Mouse (Mus musculus): ENCODE data around the gene Atf6b. TPM values are rescaled to one million over a fixed set of nuclear protein-coding genes. Genes with fewer than 3 reads are reported as not detected.

Gene Atf6b
- total RNA-seq, 2 experiments from 2014 or later: 20.1 to 22.5 TPM

- no peak for DNase-seq (ENCODE audit: low spot score in 2 of 2)
Observed at GRCm38 (mm10) chr17:34645256-34645829, 1.6 kb upstream of the Atf6b start.

- peak in 1 of 2 experiments; percentile 21 for DNase-seq (ENCODE audit: low spot score in 2 of 2)
Observed at GRCm38 (mm10) chr17:34645831-34646511, 975 bp upstream of the Atf6b start.

GRCm38 (mm10) chr17:34648141-34648890 is 1.4 kb downstream of the Atf6b start:
- no peak for DNase-seq (ENCODE audit: low spot score in 2 of 2)

- DNase-seq (ENCODE audit: low spot score in 2 of 2): no peak
Observed at GRCm38 (mm10) chr17:34649106-34649864, 2.3 kb downstream of the Atf6b start.

GRCm38 (mm10) chr17:34650781-34651180 is 3.8 kb downstream of the Atf6b start:
- DNase-seq (ENCODE audit: low spot score in 2 of 2): no peak

GRCm38 (mm10) chr17:34651507-34652221 is 4.7 kb downstream of the Atf6b start:
- DNase-seq (ENCODE audit: low spot score in 2 of 2): peak in 1 of 2 experiments; percentile 52

GRCm38 (mm10) chr17:34652546-34652945 is 5.6 kb downstream of the Atf6b start:
- DNase-seq (ENCODE audit: low spot score in 2 of 2): no peak

- no peak for DNase-seq (ENCODE audit: low spot score in 2 of 2)
Observed at GRCm38 (mm10) chr17:34652985-34653384, 6.0 kb downstream of the Atf6b start.

- DNase-seq (ENCODE audit: low spot score in 2 of 2): peak in 1 of 2 experiments; percentile 71
Observed at GRCm38 (mm10) chr17:34653746-34654285, 6.9 kb downstream of the Atf6b start.

GRCm38 (mm10) chr17:34654392-34654791 is 7.4 kb downstream of the Atf6b start:
- DNase-seq (ENCODE audit: low spot score in 2 of 2): peak in 1 of 2 experiments; percentile 51

- peak in 1 of 2 experiments; percentile 75 for DNase-seq (ENCODE audit: low spot score in 2 of 2)
Observed at GRCm38 (mm10) chr17:34655160-34655559, 8.2 kb downstream of the Atf6b start.

- peak; percentile 75 to 87 for DNase-seq (ENCODE audit: low spot score in 2 of 2)
Observed at GRCm38 (mm10) chr17:34655581-34655991, 8.6 kb downstream of the Atf6b start.

- DNase-seq (ENCODE audit: low spot score in 2 of 2): peak in 1 of 2 experiments; percentile 65
Observed at GRCm38 (mm10) chr17:34656666-34657065, 9.7 kb downstream of the Atf6b start.

- DNase-seq (ENCODE audit: low spot score in 2 of 2): no peak
Observed at GRCm38 (mm10) chr17:34657271-34657670, 10.3 kb downstream of the Atf6b start.

- no peak for DNase-seq (ENCODE audit: low spot score in 2 of 2)
Observed at GRCm38 (mm10) chr17:34658145-34658544, 11.2 kb downstream of the Atf6b start.

GRCm38 (mm10) chr17:34658591-34658990 is 11.6 kb downstream of the Atf6b start:
- DNase-seq (ENCODE audit: low spot score in 2 of 2): no peak

- DNase-seq (ENCODE audit: low spot score in 2 of 2): no peak
Observed at GRCm38 (mm10) chr17:34659181-34659896, 12.4 kb downstream of the Atf6b start.

- DNase-seq (ENCODE audit: low spot score in 2 of 2): no peak
Observed at GRCm38 (mm10) chr17:34659897-34660214, 12.9 kb downstream of the Atf6b start.

- peak in 1 of 2 experiments; percentile 56 for DNase-seq (ENCODE audit: low spot score in 2 of 2)
Observed at GRCm38 (mm10) chr17:34660259-34660820, 13.4 kb downstream of the Atf6b start.
